Mouse (Mus musculus) brain, embryonic 14.5 days (tissue): ENCODE measurements around the gene Nt5c2.

Experiments
- CTCF ChIP-seq: fragments of 200-500 bp; IDR thresholded peaks from 2 replicates; pipeline ENCODE4 v1.5.1; 2012; ENCODE audit warnings: inconsistent platforms, mild to moderate bottlenecking, moderate library complexity, borderline replicate concordance; ENCODE audit not compliant: insufficient read depth, insufficient read length; ENCODE audit errors: extremely low read depth
- POLR2A ChIP-seq: fragments of 200-500 bp; IDR thresholded peaks from 2 replicates; pipeline ENCODE4 v1.6.1; 2012; ENCODE audit warnings: mild to moderate bottlenecking, inconsistent platforms, borderline replicate concordance; ENCODE audit not compliant: poor library complexity, insufficient read depth, insufficient read length, severe bottlenecking; ENCODE audit errors: extremely low read depth

DNA sequence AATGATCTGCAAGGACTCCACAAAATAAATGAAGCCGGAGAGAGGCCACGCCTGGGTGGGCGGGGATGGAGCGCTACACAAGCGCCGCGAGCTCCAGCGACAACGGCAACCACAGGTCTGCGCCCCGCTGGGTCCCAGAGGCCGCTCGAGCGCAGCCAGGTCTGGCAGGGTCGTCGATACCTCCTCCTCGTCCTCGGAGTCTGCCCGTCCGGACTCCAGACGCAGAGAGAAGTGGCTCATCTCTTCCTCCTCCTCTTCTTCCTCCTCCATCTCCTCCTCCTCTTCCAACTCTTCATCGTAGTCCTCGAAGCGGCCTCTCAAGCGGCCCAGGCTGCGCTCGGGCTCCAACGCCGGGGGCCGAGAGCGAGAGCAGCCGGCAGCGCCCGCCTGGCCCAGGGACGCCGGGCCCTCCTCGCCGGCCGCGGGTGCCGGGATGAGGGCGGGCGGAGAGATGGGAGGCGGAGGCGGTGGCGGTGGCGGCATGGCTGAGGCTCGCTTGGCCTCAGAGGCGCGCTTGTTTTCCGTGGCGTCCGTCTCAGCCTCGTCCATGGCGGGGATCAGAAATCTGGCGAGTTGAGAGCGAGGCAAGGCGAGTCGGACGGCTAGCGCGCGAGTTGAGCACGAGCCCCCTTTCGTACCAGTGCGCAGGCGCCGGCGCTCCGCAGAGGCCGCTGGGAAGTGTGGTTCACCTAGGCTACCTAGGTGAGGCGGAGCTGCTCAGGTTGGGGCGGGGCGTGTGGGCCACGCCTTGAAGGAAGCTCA, 35.5 kb upstream of the Nt5c2 start, which contains the start of gene Pcgf6:
- TF ChIP-seq POLR2A (peak; percentile 47; the same call in 1 of the 2 replicates), CTCF (no peak)
